ENCODE assay signal across 8 mouse cellular contexts in genomic region chr1:170644255-170645205, GRCm38 (mm10). TPM values are rescaled to one million over a fixed set of nuclear protein-coding genes. Genes with fewer than 3 reads are reported as not detected.
DNase-seq lines count a peak whose midpoint lies in the region; ATAC-seq lines count a peak whose summit lies in the region.

Gene Olfml2b, plus strand, starts transcription at chr1:170644532.

- peak within 1 kb of the TSS; percentile 83 for H3K4me2 ChIP-seq in hindbrain, embryonic 13.5 days

- H3K36me3 ChIP-seq in hindbrain, embryonic 13.5 days = peaks cover 3% of the 10 kb centered on the region; the same call in 1 of the 2 replicates

- ATAC-seq in hindbrain, embryonic 13.5 days (ENCODE audit: low FRiP score) = peak; percentile 96

- peak within 1 kb of the TSS; percentile 18; the same call in 1 of the 2 replicates for H3K27ac ChIP-seq in hindbrain, embryonic 13.5 days

- 14% methylated on average over 51 of the region's 51 CpGs for WGBS in hindbrain, embryonic 13.5 days

- H3K9ac ChIP-seq in hindbrain, embryonic 13.5 days = peak within 1 kb of the TSS; percentile 72

- peaks cover 32% of the 10 kb centered on the region for H3K4me1 ChIP-seq in hindbrain, embryonic 13.5 days (replicated peaks)

- DNase-seq in NIH3T3 (ENCODE audit: low read depth) = peak; percentile 96
- DNase-seq in cerebellum, postnatal 25 days = peak; percentile 76 to 86
- DNase-seq in frontal cortex, postnatal 36 days (ENCODE audit: low spot score in 2 of 2) = peak; percentile 69 to 76
- peak; percentile 61 to 74 for DNase-seq in layer of hippocampus, postnatal 25 days (ENCODE audit: extremely low spot score in 1 of 2, low spot score in 1 of 2)
- DNase-seq in lung, postnatal 14 days = peak; percentile 89
- peak; percentile 88 for DNase-seq in ovary, postnatal 36 days (ENCODE audit: low spot score)
- DNase-seq in urinary bladder, adult 2 months (ENCODE audit: low spot score) = peak; percentile 68

- no peaks in the 10 kb centered on the region for H3K27me3 ChIP-seq in hindbrain, embryonic 13.5 days

- no peaks in the 10 kb centered on the region for H3K9me3 ChIP-seq in hindbrain, embryonic 13.5 days

- H3K4me3 ChIP-seq in hindbrain, embryonic 13.5 days = peak within 1 kb of the TSS; percentile 53

RNA-seq across cellular contexts. Expression of gene Olfml2b, which starts in this region (rescaled TPM):
- 5.2 and 6.1 TPM in 2 replicates for polyA plus RNA-seq in hindbrain, embryonic 13.5 days (2015; fragmentation: Nextera tagmentation; extraction: Ambion mirVana)
- 10 to 100 TPM; 35.6 to 44.2 TPM for total RNA-seq in layer of hippocampus, postnatal 25 days (2021)
- 37.8 and 39.7 TPM in 2 replicates for polyA plus RNA-seq in urinary bladder, adult 2 months (2012; rRNA removed)

Comparison
In these comparisons a context has a peak if more than half of its experiments do, and no peak if none do; other contexts are left out.
1. Peak in every context shown above with its lines: DNase-seq, ATAC-seq, H3K4me3 ChIP-seq and H3K27ac ChIP-seq.